ENCODE assay signal across 9 mouse cellular contexts in genomic region chrX:56650885-56651284, GRCm38 (mm10). TPM values are rescaled to one million over a fixed set of nuclear protein-coding genes. Genes with fewer than 3 reads are reported as not detected.
DNase-seq lines count a peak whose midpoint lies in the region; ATAC-seq and TF ChIP-seq lines count a peak whose summit lies in the region.
"Had no signal": no experiment of that assay in that cellular context is flagged by ENCODE, and none has a peak within 500 bp of the region (broad histone marks: within the 10 kb centered on the region; RNA-seq: fewer than 3 reads in every experiment).

No protein-coding gene starts in this region.

- H3K4me3 ChIP-seq in embryonic fibroblast, embryonic 13.5 days (ENCODE audit: insufficient read depth, low read length), result no peak overlapping the region
- H3K4me3 ChIP-seq in thymus, adult 2 months (ENCODE audit: control insufficient read depth, insufficient read depth, low read length), result no peak overlapping the region

- WGBS in thymus, adult 2 months, result 96% methylated on average over 6 of the region's 6 CpGs

- DNase-seq in frontal cortex, postnatal 10 days (ENCODE audit: low spot score in 2 of 2), result no peak
- peak; percentile 30 for DNase-seq in 3134 (ENCODE audit: extremely low read depth, insufficient read length, low spot score)
- DNase-seq in kidney, postnatal 36 days, result peak; percentile 45 to 62
- no peak for DNase-seq in ovary, adult 18-20 months (ENCODE audit: low spot score)
- DNase-seq in thymus, adult 2 months, result no peak
- DNase-seq in right cerebral cortex, adult 18-20 months, result no peak
- DNase-seq: cerebellum, adult 11-12 months had no signal

- no peak for TF ChIP-seq POLR2A in embryonic fibroblast, embryonic 13.5 days (IDR thresholded peaks at IDR 0.05; ENCODE audit: low read depth, low read length)
- no peak for TF ChIP-seq POLR2A in thymus, adult 2 months (IDR thresholded peaks at IDR 0.05; ENCODE audit: control insufficient read depth, extremely low read depth, insufficient read depth, low read length, poor library complexity)

- peak overlapping the region; percentile 65; the same call in 1 of the 2 replicates for H3K27ac ChIP-seq in embryonic fibroblast, embryonic 13.5 days (ENCODE audit: insufficient read depth, low read length)
- H3K27ac ChIP-seq in thymus, adult 2 months (ENCODE audit: control insufficient read depth, insufficient read depth, low read length), result no peak overlapping the region

- no peaks in the 10 kb centered on the region for H3K27me3 ChIP-seq in thymus, adult 2 months (ENCODE audit: control insufficient read depth, insufficient read depth, low read length)

- peaks cover 6% of the 10 kb centered on the region for H3K4me1 ChIP-seq in embryonic fibroblast, embryonic 13.5 days (ENCODE audit: control insufficient read depth, insufficient read depth, low read length)
- no peaks in the 10 kb centered on the region for H3K4me1 ChIP-seq in thymus, adult 2 months (replicated peaks; ENCODE audit: control insufficient read depth, insufficient read depth, low read length)

- TF ChIP-seq CTCF in embryonic fibroblast, embryonic 13.5 days (IDR thresholded peaks at IDR 0.05; ENCODE audit: borderline replicate concordance, insufficient read depth, low read length), result no peak
- TF ChIP-seq CTCF in thymus, adult 2 months (IDR thresholded peaks at IDR 0.05; ENCODE audit: borderline replicate concordance, control insufficient read depth, extremely low read depth, insufficient read depth, low read length, poor library complexity), result no peak

- H3K36me3 ChIP-seq in thymus, adult 2 months (ENCODE audit: control insufficient read depth, insufficient read depth, low read length), result no peaks in the 10 kb centered on the region

- peak; percentile 76; the same call in 1 of the 2 replicates for ATAC-seq in frontal cortex, adult (ENCODE audit: low TSS enrichment)

RNA-seq across cellular contexts. Expression of gene Slc9a6, which starts 41.3 kb away (rescaled TPM):
- 19.0 and 24.2 TPM in 2 replicates for polyA plus RNA-seq in embryonic fibroblast, embryonic 13.5 days (2011; ENCODE audit: insufficient read length, low read depth, missing spikeins)
- 12.4 and 13.2 TPM in 2 replicates for polyA plus RNA-seq in thymus, adult 2 months (2012; rRNA removed)

RNA-seq across cellular contexts. Expression of gene Mmgt1, which starts 53.0 kb away (rescaled TPM):
- 37.8 and 52.5 TPM in 2 replicates for polyA plus RNA-seq in embryonic fibroblast, embryonic 13.5 days (2011; ENCODE audit: insufficient read length, low read depth, missing spikeins)
- 9.3 and 9.4 TPM in 2 replicates for polyA plus RNA-seq in thymus, adult 2 months (2012; rRNA removed)

Comparison
In these comparisons a context has a peak if more than half of its experiments do, and no peak if none do; other contexts are left out.
1. DNase-seq: peak in 3134 (single experiment) and kidney, postnatal 36 days (2 of 2); none in frontal cortex, postnatal 10 days (0 of 2), ovary, adult 18-20 months (single experiment), thymus, adult 2 months (single experiment) and right cerebral cortex, adult 18-20 months (single experiment).